Mouse (Mus musculus) gonadal fat pad, adult 2 months (tissue): ENCODE data around the gene Fen1. TPM values are rescaled to one million over a fixed set of nuclear protein-coding genes. Genes with fewer than 3 reads are reported as not detected.

Source experiments
- DNase-seq: peaks from one replicate; pipeline ENCODE4 v3.0.0-alpha.2; 2012; ENCODE audit warnings: low read depth
- polyA plus RNA-seq: library from polyadenylated mRNA; depleted of rRNA; stranded (reverse); fragments of >200 nt; gene quantifications from 2 replicates; pipeline ENCODE4 v1.2.3, GENCODE M21; 2012; rRNA removed

Gene Fen1
- 10.5 and 11.0 TPM in 2 replicates for polyA plus RNA-seq

GRCm38 (mm10) chr19:10203848-10204615, at the start of gene Fen1, which contains the start of gene Tmem258:
Gene Fen1 (minus strand): TSS chr19:10204169.
Gene Tmem258 (plus strand): TSS chr19:10204014.
- no peak for DNase-seq

- DNase-seq = no peak
These were observed 44.2 kb upstream of the Fen1 start for GRCm38 (mm10) chr19:10248128-10248527.

GRCm38 (mm10) chr19:10247165-10247564, 43.2 kb upstream of the Fen1 start:
- DNase-seq = no peak

- DNase-seq = no peak
These were observed 40.2 kb upstream of the Fen1 start for GRCm38 (mm10) chr19:10244183-10244582.

- no peak for DNase-seq
These were observed 38.9 kb upstream of the Fen1 start for GRCm38 (mm10) chr19:10242916-10243315.

- no peak for DNase-seq
These were observed 36.8 kb upstream of the Fen1 start, which contains the start of gene Myrf for GRCm38 (mm10) chr19:10240654-10241305. Gene Myrf (minus strand): TSS chr19:10240748.

- DNase-seq = no peak
These were observed 36.1 kb upstream of the Fen1 start for GRCm38 (mm10) chr19:10239975-10240653.

- DNase-seq = no peak
These were observed 35.5 kb upstream of the Fen1 start for GRCm38 (mm10) chr19:10239419-10239818.

GRCm38 (mm10) chr19:10238477-10238876, 34.5 kb upstream of the Fen1 start:
- DNase-seq = no peak

- DNase-seq = no peak
These were observed 32.0 kb upstream of the Fen1 start for GRCm38 (mm10) chr19:10235784-10236565.

GRCm38 (mm10) chr19:10232327-10233017, 28.5 kb upstream of the Fen1 start:
- no peak for DNase-seq

GRCm38 (mm10) chr19:10231871-10232270, 27.9 kb upstream of the Fen1 start:
- DNase-seq = no peak

GRCm38 (mm10) chr19:10231016-10231415, 27.0 kb upstream of the Fen1 start:
- DNase-seq = no peak

- DNase-seq = no peak
These were observed 21.8 kb upstream of the Fen1 start for GRCm38 (mm10) chr19:10225767-10226166.

- DNase-seq = no peak
These were observed 20.9 kb upstream of the Fen1 start for GRCm38 (mm10) chr19:10224637-10225453.

GRCm38 (mm10) chr19:10223561-10223960, 19.6 kb upstream of the Fen1 start:
- no peak for DNase-seq

- no peak for DNase-seq
These were observed 18.7 kb upstream of the Fen1 start for GRCm38 (mm10) chr19:10222656-10223055.

GRCm38 (mm10) chr19:10221585-10221984, 17.6 kb upstream of the Fen1 start:
- no peak for DNase-seq

- no peak for DNase-seq
These were observed 15.6 kb upstream of the Fen1 start for GRCm38 (mm10) chr19:10219593-10219992.

GRCm38 (mm10) chr19:10219108-10219507, 15.1 kb upstream of the Fen1 start:
- DNase-seq = no peak
